Mouse (Mus musculus): Measurements from ENCODE around the gene Cops4. TPM values are rescaled to one million over a fixed set of nuclear protein-coding genes. Genes with fewer than 3 reads are reported as not detected.

Cops4 gene
- 198 and 200 TPM in 2 replicates for polyA plus RNA-seq (2016; fragmentation: Nextera tagmentation; extraction: Ambion mirVana)

- peak within 1 kb of the TSS; percentile 74 for H3K27ac ChIP-seq
- peak; percentile 100 for ATAC-seq (ENCODE audit: low FRiP score)
- H3K27me3 ChIP-seq: 0 out of 2 replicates have a peak, but pooled peaks cover 5% of the 10 kb centered on the region
- peak within 1 kb of the TSS; percentile 85 for H3K9ac ChIP-seq
- peak within 1 kb of the TSS; percentile 88 for H3K4me3 ChIP-seq (replicated peaks)
- no peaks in the 10 kb centered on the region for H3K9me3 ChIP-seq
- H3K36me3 ChIP-seq (replicated peaks): no peaks in the 10 kb centered on the region; the same call in 1 of the 2 replicates
- H3K4me2 ChIP-seq: peak within 1 kb of the TSS; percentile 64
- under 1% methylated on average over 64 of the region's 64 CpGs for WGBS
- peaks cover 18% of the 10 kb centered on the region for H3K4me1 ChIP-seq
These were observed at the start of gene Cops4 for GRCm38 (mm10) chr5:100518049-100519026. Gene Cops4, plus strand, starts transcription at chr5:100518309.

- no peak overlapping the region for H3K27ac ChIP-seq
- no peaks in the 10 kb centered on the region for H3K27me3 ChIP-seq
- WGBS: 87% methylated on average over 3 of the region's 3 CpGs
- no peak overlapping the region for H3K4me3 ChIP-seq (replicated peaks)
- no peaks in the 10 kb centered on the region for H3K4me1 ChIP-seq
- H3K36me3 ChIP-seq (replicated peaks): peaks cover 25% of the 10 kb centered on the region
- no peak overlapping the region for H3K9ac ChIP-seq
- H3K4me2 ChIP-seq: no peak overlapping the region
- no peaks in the 10 kb centered on the region for H3K9me3 ChIP-seq
- no peak for ATAC-seq (ENCODE audit: low FRiP score)
These were observed 41.8 kb upstream of the Cops4 start for GRCm38 (mm10) chr5:100476328-100476727.

GRCm38 (mm10) chr5:100477604-100478003 lies 40.5 kb upstream of the Cops4 start:
- Histone ChIP-seq H3K27me3 (no peaks in the 10 kb centered on the region), H3K36me3 (replicated peaks) (peaks cover 25% of the 10 kb centered on the region), H3K4me3 (replicated peaks) (no peak overlapping the region), H3K9ac (no peak overlapping the region), H3K4me1 (no peaks in the 10 kb centered on the region), H3K9me3 (no peaks in the 10 kb centered on the region), H3K4me2 (no peak overlapping the region), H3K27ac (no peak overlapping the region)
- 82% methylated on average over 9 of the region's 9 CpGs for WGBS
- ATAC-seq (ENCODE audit: low FRiP score): no peak

- no peak overlapping the region for H3K9ac ChIP-seq
- no peaks in the 10 kb centered on the region for H3K27me3 ChIP-seq
- H3K27ac ChIP-seq: no peak overlapping the region
- H3K4me1 ChIP-seq: no peaks in the 10 kb centered on the region
- H3K36me3 ChIP-seq (replicated peaks): peaks cover 24% of the 10 kb centered on the region
- H3K4me2 ChIP-seq: no peak overlapping the region
- no peak overlapping the region for H3K4me3 ChIP-seq (replicated peaks)
- ATAC-seq (ENCODE audit: low FRiP score): no peak
- H3K9me3 ChIP-seq: no peaks in the 10 kb centered on the region
These were observed 34.5 kb upstream of the Cops4 start for GRCm38 (mm10) chr5:100483569-100483968.

- peaks cover 16% of the 10 kb centered on the region for H3K36me3 ChIP-seq (replicated peaks)
- WGBS: 89% methylated on average over 2 of the region's 2 CpGs
- no peaks in the 10 kb centered on the region for H3K9me3 ChIP-seq
- H3K4me1 ChIP-seq: no peaks in the 10 kb centered on the region
- H3K27me3 ChIP-seq: no peaks in the 10 kb centered on the region
- no peak overlapping the region for H3K27ac ChIP-seq
- H3K9ac ChIP-seq: no peak overlapping the region
- no peak overlapping the region for H3K4me3 ChIP-seq (replicated peaks)
- no peak for ATAC-seq (ENCODE audit: low FRiP score)
- H3K4me2 ChIP-seq: no peak overlapping the region
These were observed 31.0 kb upstream of the Cops4 start for GRCm38 (mm10) chr5:100487120-100487519.

- Histone ChIP-seq H3K36me3 (replicated peaks) (peaks cover 16% of the 10 kb centered on the region), H3K4me3 (replicated peaks) (no peak overlapping the region), H3K4me2 (no peak overlapping the region), H3K27ac (no peak overlapping the region), H3K9me3 (no peaks in the 10 kb centered on the region), H3K9ac (no peak overlapping the region), H3K4me1 (no peaks in the 10 kb centered on the region), H3K27me3 (no peaks in the 10 kb centered on the region)
- WGBS: 98% methylated on average over 3 of the region's 3 CpGs
- ATAC-seq (ENCODE audit: low FRiP score): no peak
These were observed 29.9 kb upstream of the Cops4 start for GRCm38 (mm10) chr5:100488231-100488630.

GRCm38 (mm10) chr5:100489340-100489739 lies 28.8 kb upstream of the Cops4 start:
- Histone ChIP-seq H3K4me3 (replicated peaks) (no peak overlapping the region), H3K4me2 (no peak overlapping the region), H3K9me3 (no peaks in the 10 kb centered on the region), H3K27me3 (no peaks in the 10 kb centered on the region), H3K9ac (no peak overlapping the region), H3K27ac (no peak overlapping the region), H3K4me1 (no peaks in the 10 kb centered on the region), H3K36me3 (replicated peaks) (peaks cover 10% of the 10 kb centered on the region)
- WGBS: 89% methylated on average over 2 of the region's 2 CpGs
- no peak for ATAC-seq (ENCODE audit: low FRiP score)

GRCm38 (mm10) chr5:100491704-100492103 lies 26.4 kb upstream of the Cops4 start:
- ATAC-seq (ENCODE audit: low FRiP score): no peak
- Histone ChIP-seq H3K27ac (no peak overlapping the region), H3K4me2 (no peak overlapping the region), H3K4me3 (replicated peaks) (no peak overlapping the region), H3K4me1 (no peaks in the 10 kb centered on the region), H3K36me3 (replicated peaks) (no peaks in the 10 kb centered on the region), H3K27me3 (no peaks in the 10 kb centered on the region), H3K9me3 (no peaks in the 10 kb centered on the region), H3K9ac (no peak overlapping the region)
- WGBS: 56% methylated on average over 4 of the region's 4 CpGs

GRCm38 (mm10) chr5:100498436-100499180 lies 19.5 kb upstream of the Cops4 start:
- Histone ChIP-seq H3K36me3 (replicated peaks) (no peaks in the 10 kb centered on the region), H3K4me2 (peak overlapping the region; percentile 88), H3K9me3 (no peaks in the 10 kb centered on the region), H3K4me3 (replicated peaks) (peak overlapping the region; percentile 73), H3K4me1 (peaks cover 21% of the 10 kb centered on the region), H3K27me3 (no peaks in the 10 kb centered on the region), H3K9ac (peak overlapping the region; percentile 81), H3K27ac (peak overlapping the region; percentile 57)
- 1% methylated on average over 43 of the region's 46 CpGs for WGBS
- ATAC-seq (ENCODE audit: low FRiP score): peak; percentile 72

GRCm38 (mm10) chr5:100499243-100499642 lies 18.9 kb upstream of the Cops4 start:
- Histone ChIP-seq H3K4me2 (peak overlapping the region; percentile 88), H3K9me3 (no peaks in the 10 kb centered on the region), H3K27me3 (no peaks in the 10 kb centered on the region), H3K4me1 (peaks cover 21% of the 10 kb centered on the region), H3K9ac (peak overlapping the region; percentile 65), H3K4me3 (replicated peaks) (peak overlapping the region; percentile 73), H3K36me3 (replicated peaks) (no peaks in the 10 kb centered on the region), H3K27ac (no peak overlapping the region)
- WGBS: 19% methylated on average over 2 of the region's 2 CpGs
- ATAC-seq (ENCODE audit: low FRiP score): no peak

GRCm38 (mm10) chr5:100499831-100500304 lies 18.2 kb upstream of the Cops4 start:
- ATAC-seq (ENCODE audit: low FRiP score): 0 out of 2 replicates have a peak, but pooled peaks have one; percentile 1
- peak overlapping the region; percentile 82 for H3K27ac ChIP-seq
- no peaks in the 10 kb centered on the region for H3K27me3 ChIP-seq
- H3K9ac ChIP-seq: peak overlapping the region; percentile 65
- 0% methylated on average over 30 of the region's 41 CpGs for WGBS
- H3K4me3 ChIP-seq (replicated peaks): peak overlapping the region; percentile 73
- no peaks in the 10 kb centered on the region for H3K36me3 ChIP-seq (replicated peaks)
- peaks cover 21% of the 10 kb centered on the region for H3K4me1 ChIP-seq
- no peaks in the 10 kb centered on the region for H3K9me3 ChIP-seq
- H3K4me2 ChIP-seq: peak overlapping the region; percentile 88

GRCm38 (mm10) chr5:100500458-100500961 lies 17.6 kb upstream of the Cops4 start, which contains the start of gene Lin54:
Gene Lin54, minus strand, starts transcription at chr5:100500639.
- ATAC-seq (ENCODE audit: low FRiP score): peak; percentile 95
- Histone ChIP-seq H3K27me3 (no peaks in the 10 kb centered on the region), H3K4me1 (peaks cover 21% of the 10 kb centered on the region), H3K9ac (peak within 1 kb of the TSS; percentile 65), H3K36me3 (replicated peaks) (no peaks in the 10 kb centered on the region), H3K4me3 (replicated peaks) (peak within 1 kb of the TSS; percentile 73), H3K4me2 (peak within 1 kb of the TSS; percentile 88), H3K9me3 (no peaks in the 10 kb centered on the region), H3K27ac (peak within 1 kb of the TSS; percentile 82)
- under 1% methylated on average over 51 of the region's 60 CpGs for WGBS

Measured in forebrain, embryonic 12.5 days (tissue).